Mouse (Mus musculus) heart, embryonic 13.5 days (tissue): ENCODE data around the gene Cabcoco1. TPM values are rescaled to one million over a fixed set of nuclear protein-coding genes. Genes with fewer than 3 reads are reported as not detected.
A peak's percentile ranks its signal among the peaks of the same experiment; 100 is the strongest.

ENCODE experiments used
- ATAC-seq: fragments of 200-750 bp; cut with Nextera tagmentation; 2 replicates; pipeline ENCODE4 v1.8.0; 2017; ENCODE audit warnings: moderate TSS enrichment; ENCODE audit not compliant: insufficient number of reproducible peaks, low FRiP score, low TSS enrichment; ENCODE audit errors: extremely low read depth
- H3K27ac ChIP-seq: fragments of 300-500 bp; sonication (generic); replicated peaks from 2 replicates; pipeline ENCODE4 v1.5.1; 2015; ENCODE audit warnings: moderate library complexity, mild to moderate bottlenecking, inconsistent platforms
- H3K27me3 ChIP-seq: fragments of 300-500 bp; sonication (generic); replicated peaks from 2 replicates; pipeline ENCODE4 v1.6.1; 2015; ENCODE audit warnings: mild to moderate bottlenecking, inconsistent platforms
- H3K36me3 ChIP-seq: fragments of 300-500 bp; sonication (generic); 2 replicates; pipeline ENCODE4 v1.6.1; 2015; ENCODE audit warnings: mild to moderate bottlenecking, inconsistent platforms
- H3K4me1 ChIP-seq: fragments of 300-500 bp; sonication (generic); 2 replicates; pipeline ENCODE4 v1.6.1; 2015; ENCODE audit warnings: inconsistent platforms
- H3K4me2 ChIP-seq: fragments of 300-500 bp; sonication (generic); 2 replicates; pipeline ENCODE4 v1.6.1; 2015; ENCODE audit warnings: inconsistent platforms, mild to moderate bottlenecking, moderate library complexity
- H3K4me3 ChIP-seq: fragments of 300-500 bp; sonication (generic); 2 replicates; pipeline ENCODE4 v1.5.1; 2015; ENCODE audit warnings: moderate library complexity, mild to moderate bottlenecking, inconsistent platforms
- H3K9ac ChIP-seq: fragments of 300-500 bp; sonication (generic); 2 replicates; pipeline ENCODE4 v1.6.1; 2015; ENCODE audit warnings: inconsistent platforms, mild to moderate bottlenecking, moderate library complexity
- H3K9me3 ChIP-seq: fragments of 300-500 bp; sonication (generic); 2 replicates; pipeline ENCODE4 v1.6.1; 2016; ENCODE audit warnings: inconsistent platforms
- WGBS: fragments of 180-500 bp; shearing (Covaris S2); methylation state at CpG from one replicate; pipeline ENCODE4 v1.1.7; 2015; ENCODE audit warnings: mixed read lengths; 5-methylcytosine and 5-hydroxymethylcytosine counted together
- polyA plus RNA-seq: library from polyadenylated mRNA; unstranded; fragments of >200 nt; fragmentation: Nextera tagmentation; extraction: Ambion mirVana; gene quantifications from 2 replicates; pipeline ENCODE4 v1.2.1, GENCODE M21; 2015

Cabcoco1 gene
- polyA plus RNA-seq, 1 experiment from 2014 or later: 30.4 TPM

- ATAC-seq: no peak
- Histone ChIP-seq H3K4me3 (no peak overlapping the region), H3K9ac (no peak overlapping the region), H3K36me3 (no peaks in the 10 kb centered on the region), H3K27ac (no peak overlapping the region), H3K27me3 (no peaks in the 10 kb centered on the region), H3K4me1 (no peaks in the 10 kb centered on the region), H3K9me3 (no peaks in the 10 kb centered on the region), H3K4me2 (no peak overlapping the region)
- 78% methylated on average over 9 of the region's 9 CpGs for WGBS
Observed at GRCm38 (mm10) chr10:68434045-68434639, 107.6 kb downstream of the Cabcoco1 start.

DNA sequence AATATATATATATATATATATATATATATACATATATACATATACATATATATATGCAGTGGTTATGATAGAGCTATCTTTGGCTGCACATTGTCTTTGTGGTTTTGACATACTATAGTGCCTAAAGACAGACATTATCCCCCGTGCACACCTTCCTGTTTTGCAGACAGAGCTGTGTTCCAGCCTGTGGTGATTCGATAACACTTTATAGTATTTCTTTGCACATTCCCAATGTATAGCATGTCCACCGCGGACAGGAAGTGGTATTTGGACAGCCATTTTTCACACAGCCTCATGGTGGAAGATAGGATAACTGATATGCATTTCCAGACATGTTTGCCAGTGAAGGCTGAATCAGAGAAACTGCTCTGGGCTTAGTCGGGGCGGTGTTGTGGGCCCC lies 110.3 kb downstream of the Cabcoco1 start:
- Histone ChIP-seq H3K27me3 (no peaks in the 10 kb centered on the region), H3K27ac (no peak overlapping the region), H3K4me2 (no peak overlapping the region), H3K9ac (no peak overlapping the region), H3K36me3 (no peaks in the 10 kb centered on the region), H3K9me3 (0 out of 2 replicates have a peak, but pooled peaks cover 3% of the 10 kb centered on the region), H3K4me3 (no peak overlapping the region), H3K4me1 (no peaks in the 10 kb centered on the region)
- 82% methylated on average over 6 of the region's 6 CpGs for WGBS
- ATAC-seq: no peak

- WGBS: 77% methylated on average over 13 of the region's 13 CpGs
- no peak for ATAC-seq
Observed at GRCm38 (mm10) chr10:68430929-68431328, 110.8 kb downstream of the Cabcoco1 start.

DNA sequence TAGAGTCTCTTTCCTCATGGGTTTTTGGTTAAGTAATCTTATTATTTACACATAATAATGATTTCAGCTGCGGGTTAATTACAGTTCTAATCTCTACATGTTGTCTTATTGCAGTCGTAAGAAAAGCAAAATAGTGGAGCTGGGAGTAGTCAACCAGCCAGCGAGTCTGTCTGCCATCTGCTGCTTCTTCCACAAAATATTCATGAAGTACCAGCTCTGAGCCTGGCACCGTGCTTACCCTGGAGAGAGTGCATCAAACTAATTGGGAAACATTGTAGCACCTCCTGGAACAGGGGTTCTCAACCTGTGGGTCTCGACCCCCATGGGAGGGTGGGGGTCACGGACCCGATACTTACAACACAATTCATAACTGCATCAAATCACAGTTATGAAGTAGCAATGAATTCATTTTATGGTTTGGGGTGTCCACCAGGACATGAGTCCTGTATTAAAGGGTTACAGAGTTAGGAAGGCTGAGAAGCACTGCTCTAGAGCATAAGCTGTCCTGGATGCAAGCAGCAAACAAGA lies 121.2 kb downstream of the Cabcoco1 start:
- no peaks in the 10 kb centered on the region for H3K4me1 ChIP-seq
- no peak overlapping the region for H3K4me2 ChIP-seq
- ATAC-seq: no peak
- 82% methylated on average over 7 of the region's 7 CpGs for WGBS
- H3K9ac ChIP-seq: no peak overlapping the region
- H3K9me3 ChIP-seq: no peaks in the 10 kb centered on the region
- no peak overlapping the region for H3K27ac ChIP-seq
- no peak overlapping the region for H3K4me3 ChIP-seq
- no peaks in the 10 kb centered on the region for H3K27me3 ChIP-seq
- no peaks in the 10 kb centered on the region for H3K36me3 ChIP-seq

More at GRCm38 (mm10) chr10:68430929-68431328, 110.8 kb downstream of the Cabcoco1 start:
- no peak overlapping the region for H3K4me3 ChIP-seq
- no peaks in the 10 kb centered on the region for H3K27me3 ChIP-seq
- H3K4me2 ChIP-seq: no peak overlapping the region
- no peaks in the 10 kb centered on the region for H3K36me3 ChIP-seq
- no peak overlapping the region for H3K9ac ChIP-seq
- H3K27ac ChIP-seq: no peak overlapping the region
- 0 out of 2 replicates have a peak, but pooled peaks cover 3% of the 10 kb centered on the region for H3K9me3 ChIP-seq
- no peaks in the 10 kb centered on the region for H3K4me1 ChIP-seq

GRCm38 (mm10) chr10:68419893-68420292 lies 121.8 kb downstream of the Cabcoco1 start:
- 54% methylated on average over 2 of the region's 2 CpGs for WGBS
- Histone ChIP-seq H3K4me1 (no peaks in the 10 kb centered on the region), H3K9ac (no peak overlapping the region), H3K4me3 (no peak overlapping the region), H3K4me2 (no peak overlapping the region), H3K9me3 (no peaks in the 10 kb centered on the region), H3K27ac (no peak overlapping the region), H3K27me3 (no peaks in the 10 kb centered on the region), H3K36me3 (no peaks in the 10 kb centered on the region)
- no peak for ATAC-seq

DNA sequence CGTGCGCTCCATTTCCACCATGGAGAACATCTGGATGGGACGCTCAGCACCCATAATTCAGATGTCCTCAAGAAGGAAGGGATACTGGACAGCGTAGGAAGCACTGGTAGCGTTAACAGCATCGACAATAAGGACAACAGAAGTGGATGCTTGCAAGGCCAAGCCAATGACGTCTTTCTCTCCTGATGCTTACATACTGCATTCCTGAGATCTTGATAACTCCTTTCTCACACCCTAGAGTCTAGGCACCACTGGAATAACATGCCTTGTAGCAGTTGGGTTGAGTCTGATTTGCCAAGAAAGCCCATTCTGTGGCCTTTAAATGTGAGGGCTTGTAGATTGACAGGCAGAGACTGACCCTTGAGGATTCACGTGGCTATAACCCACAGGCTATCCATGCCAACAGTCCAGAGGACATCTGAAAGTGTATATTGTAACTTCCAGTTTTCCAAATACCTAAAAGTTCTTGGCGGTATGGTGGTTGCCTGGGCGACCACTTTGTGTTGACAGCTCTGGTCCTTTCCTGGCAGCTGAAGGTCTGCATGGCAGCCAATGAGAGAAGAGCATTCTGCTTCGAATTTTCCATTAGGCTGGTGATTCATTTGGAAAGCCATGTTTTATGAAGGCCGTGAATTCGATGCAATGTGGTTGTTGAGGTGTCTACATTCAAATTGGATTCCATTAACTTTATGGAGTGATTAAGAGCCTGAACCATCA lies 124.5 kb downstream of the Cabcoco1 start:
- Histone ChIP-seq H3K9ac (no peak overlapping the region), H3K27me3 (no peaks in the 10 kb centered on the region), H3K9me3 (peaks cover 3% of the 10 kb centered on the region; the same call in 1 of the 2 replicates), H3K27ac (no peak overlapping the region), H3K36me3 (no peaks in the 10 kb centered on the region), H3K4me1 (no peaks in the 10 kb centered on the region), H3K4me2 (no peak overlapping the region), H3K4me3 (no peak overlapping the region)
- no peak for ATAC-seq
- WGBS: 76% methylated on average over 13 of the region's 13 CpGs

GRCm38 (mm10) chr10:68405936-68406335 lies 135.8 kb downstream of the Cabcoco1 start:
- no peak for ATAC-seq
- H3K27ac ChIP-seq: no peak overlapping the region
- 72% methylated on average over 4 of the region's 4 CpGs for WGBS
- H3K9me3 ChIP-seq: peaks cover 3% of the 10 kb centered on the region; the same call in 1 of the 2 replicates
- H3K4me2 ChIP-seq: no peak overlapping the region
- no peaks in the 10 kb centered on the region for H3K4me1 ChIP-seq
- no peaks in the 10 kb centered on the region for H3K36me3 ChIP-seq
- H3K9ac ChIP-seq: no peak overlapping the region
- H3K4me3 ChIP-seq: no peak overlapping the region
- H3K27me3 ChIP-seq: no peaks in the 10 kb centered on the region

- Histone ChIP-seq H3K27me3 (no peaks in the 10 kb centered on the region), H3K27ac (peak overlapping the region; percentile 28; the same call in 1 of the 2 replicates), H3K4me2 (no peak overlapping the region), H3K4me1 (0 out of 2 replicates have a peak, but pooled peaks cover 4% of the 10 kb centered on the region), H3K9me3 (peaks cover 20% of the 10 kb centered on the region), H3K36me3 (no peaks in the 10 kb centered on the region), H3K4me3 (no peak overlapping the region), H3K9ac (no peak overlapping the region)
- no peak for ATAC-seq
- 66% methylated on average over 8 of the region's 8 CpGs for WGBS
Observed at GRCm38 (mm10) chr10:68396786-68397185, 144.9 kb downstream of the Cabcoco1 start.

- 0 out of 2 replicates have a peak, but pooled peaks cover 4% of the 10 kb centered on the region for H3K4me1 ChIP-seq
Observed at GRCm38 (mm10) chr10:68396083-68396482, 145.6 kb downstream of the Cabcoco1 start.

DNA sequence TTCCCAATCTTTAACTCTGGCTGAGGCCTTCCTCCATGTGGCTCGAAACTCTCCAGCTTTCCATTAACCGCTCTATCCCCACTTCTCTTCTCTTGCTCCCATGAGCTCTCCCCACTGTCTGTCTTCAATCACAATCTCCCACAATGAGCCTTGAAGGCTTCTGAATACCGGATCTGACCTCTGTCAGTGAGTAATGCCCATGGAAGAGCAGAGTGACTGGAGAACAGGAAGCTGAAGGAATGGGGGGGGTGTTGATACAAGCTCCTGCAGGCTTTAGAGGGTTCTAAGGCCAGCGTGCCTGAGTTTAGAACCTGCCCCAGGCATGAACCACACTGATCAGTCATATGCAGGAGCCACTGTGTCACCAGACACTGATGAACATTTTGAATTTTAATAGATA lies 150.1 kb downstream of the Cabcoco1 start:
- Histone ChIP-seq H3K9ac (no peak overlapping the region), H3K4me1 (0 out of 2 replicates have a peak, but pooled peaks cover 4% of the 10 kb centered on the region), H3K9me3 (no peaks in the 10 kb centered on the region), H3K4me2 (no peak overlapping the region), H3K4me3 (no peak overlapping the region), H3K27me3 (no peaks in the 10 kb centered on the region), H3K36me3 (no peaks in the 10 kb centered on the region), H3K27ac (no peak overlapping the region)
- no peak for ATAC-seq
- WGBS: 52% methylated on average over 4 of the region's 4 CpGs

More at GRCm38 (mm10) chr10:68396083-68396482, 145.6 kb downstream of the Cabcoco1 start:
- WGBS: 55% methylated on average over 2 of the region's 2 CpGs
- no peak for ATAC-seq
- Histone ChIP-seq H3K9me3 (peaks cover 20% of the 10 kb centered on the region), H3K4me2 (no peak overlapping the region), H3K27me3 (no peaks in the 10 kb centered on the region), H3K9ac (no peak overlapping the region), H3K4me3 (no peak overlapping the region), H3K36me3 (no peaks in the 10 kb centered on the region), H3K27ac (0 out of 2 replicates have a peak overlapping the region, but pooled peaks have one; percentile 24)

GRCm38 (mm10) chr10:68388802-68389201 lies 152.9 kb downstream of the Cabcoco1 start:
- Histone ChIP-seq H3K4me3 (no peak overlapping the region), H3K27me3 (no peaks in the 10 kb centered on the region), H3K9ac (no peak overlapping the region), H3K9me3 (peaks cover 15% of the 10 kb centered on the region), H3K27ac (no peak overlapping the region), H3K36me3 (no peaks in the 10 kb centered on the region), H3K4me2 (no peak overlapping the region), H3K4me1 (no peaks in the 10 kb centered on the region)
- no peak for ATAC-seq
- WGBS: 62% methylated on average over 4 of the region's 4 CpGs
